Mouse (Mus musculus): Measurements from ENCODE around the gene Ercc5. TPM values are rescaled to one million over a fixed set of nuclear protein-coding genes. Genes with fewer than 3 reads are reported as not detected.

Ercc5 gene
- polyA plus RNA-seq (2017; shearing (Covaris generic)): 27.9 TPM

GRCm38 (mm10) chr1:44147563-44148381, at the start of gene Ercc5:
Gene Ercc5, plus strand, starts transcription at chr1:44147744.

GRCm38 (mm10) chr1:44102259-44102717, 45.3 kb upstream of the Ercc5 start, which contains the start of gene Tex30:
Gene Tex30, minus strand, starts transcription at chr1:44102441.

GRCm38 (mm10) chr1:44118239-44119054, 29.1 kb upstream of the Ercc5 start, which contains the start of the genes Kdelc1 and Bivm:
Gene Kdelc1, minus strand, starts transcription at chr1:44118808.
Gene Bivm, plus strand, starts transcription at chr1:44118957.

GRCm38 (mm10) chr1:44218876-44219275, 71.3 kb downstream of the Ercc5 start, which contains the start of gene Mettl21e:
Gene Mettl21e, minus strand, starts transcription at chr1:44218961.

Other genes with a start within 250 kb of the Ercc5 start
- 170 TPM for gene Tpp2, start 214.1 kb upstream of the Ercc5 start, polyA plus RNA-seq (2017; shearing (Covaris generic))
- gene Mettl21c, start 127.7 kb upstream of the Ercc5 start, polyA plus RNA-seq (2017; shearing (Covaris generic)): 0.11 TPM
- 0.41 TPM for gene Gm8251, start 85.8 kb upstream of the Ercc5 start, polyA plus RNA-seq (2017; shearing (Covaris generic))
- gene Tex30, start 45.3 kb upstream of the Ercc5 start, polyA plus RNA-seq (2017; shearing (Covaris generic)): 86.2 TPM
- gene Kdelc1, start 28.9 kb upstream of the Ercc5 start, polyA plus RNA-seq (2017; shearing (Covaris generic)): 13.5 TPM
- gene Bivm, start 28.8 kb upstream of the Ercc5 start, polyA plus RNA-seq (2017; shearing (Covaris generic)): 10.2 TPM
- not detected for gene Mettl21e, start 71.2 kb downstream of the Ercc5 start, polyA plus RNA-seq (2017; shearing (Covaris generic))